Mouse (Mus musculus) embryonic fibroblast, embryonic 13.5 days (primary cell): ENCODE measurements around the gene Wdr18. TPM values are rescaled to one million over a fixed set of nuclear protein-coding genes. Genes with fewer than 3 reads are reported as not detected.

ENCODE experiments used
- H3K27ac ChIP-seq: 2 replicates; pipeline ENCODE4 v1.5.1; 2012; ENCODE audit warnings: low read length, control low read depth, inconsistent platforms; ENCODE audit not compliant: insufficient read depth
- H3K4me1 ChIP-seq: 2 replicates; pipeline ENCODE4 v1.6.1; 2011; ENCODE audit warnings: low read length; ENCODE audit not compliant: control insufficient read depth, insufficient read depth
- H3K4me3 ChIP-seq: 2 replicates; pipeline ENCODE4 v1.5.1; 2011; ENCODE audit warnings: mild to moderate bottlenecking, control low read depth, low read length; ENCODE audit not compliant: insufficient read depth
- CTCF ChIP-seq: IDR thresholded peaks from 2 replicates; pipeline ENCODE4 v1.5.1; 2011; ENCODE audit warnings: mild to moderate bottlenecking, control low read depth, low read length, moderate library complexity, borderline replicate concordance; ENCODE audit not compliant: insufficient read depth
- POLR2A ChIP-seq: IDR thresholded peaks from 2 replicates; pipeline ENCODE4 v1.6.1; 2011; ENCODE audit warnings: low read depth, mild to moderate bottlenecking, control low read depth, low read length, moderate library complexity
- polyA plus RNA-seq: library from polyadenylated mRNA; stranded (reverse); fragments of >200 nt; gene quantifications from 2 replicates; pipeline ENCODE4 v1.2.4, GENCODE M21; 2011; ENCODE audit warnings: low read depth; ENCODE audit not compliant: missing spikeins, insufficient read length

The Wdr18 gene
- polyA plus RNA-seq, 1 experiment, result 29.3 TPM

DNA sequence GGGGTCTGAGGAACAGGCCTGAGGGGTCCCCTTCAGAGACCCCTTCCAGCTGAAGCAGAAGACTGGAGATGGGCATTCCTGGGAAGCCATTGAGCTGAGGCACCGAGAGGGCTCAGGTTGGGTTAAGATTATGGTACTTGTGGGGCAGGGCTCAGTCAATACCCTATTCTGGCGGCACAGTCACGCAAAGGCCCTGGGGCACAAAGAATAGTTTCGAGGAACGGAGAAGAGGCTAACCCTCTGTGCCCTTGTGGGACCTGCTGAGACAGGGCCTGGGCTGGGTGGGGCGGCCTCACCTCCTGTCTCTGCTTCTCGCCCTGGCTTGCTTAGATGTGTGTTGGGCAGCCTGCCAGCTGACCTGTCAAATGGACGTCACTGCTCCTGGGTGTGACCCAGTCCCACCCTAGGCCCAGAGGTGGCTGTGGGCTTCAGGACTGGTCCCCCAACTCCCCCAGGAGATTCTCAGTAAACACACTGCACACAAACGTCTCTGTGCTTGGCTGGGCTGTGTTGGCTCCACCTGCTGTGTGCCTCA lies 26.7 kb upstream of the Wdr18 start:
- peaks cover 17% of the 10 kb centered on the region for H3K4me1 ChIP-seq
- no peak overlapping the region for H3K27ac ChIP-seq
- TF ChIP-seq POLR2A (no peak), CTCF (no peak)
- no peak overlapping the region for H3K4me3 ChIP-seq

DNA sequence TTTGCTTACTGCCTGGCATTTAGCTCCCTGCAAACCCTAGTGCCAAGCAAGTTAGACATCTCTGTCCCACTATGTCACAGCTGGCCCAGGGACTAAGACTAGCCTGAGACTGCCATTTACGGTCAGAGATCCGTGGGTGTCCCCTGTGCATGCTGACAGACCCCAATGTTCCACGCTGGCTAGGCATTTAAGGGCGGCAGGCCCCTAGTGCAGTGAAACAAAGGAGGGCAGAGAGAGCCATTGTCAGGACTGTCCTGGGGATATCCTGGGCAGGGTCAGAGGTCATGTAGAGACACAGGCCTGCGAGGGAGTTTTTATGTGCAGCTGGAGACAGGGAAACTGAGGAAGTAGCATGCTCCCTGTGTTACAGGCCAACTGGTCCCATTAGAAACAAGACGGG lies 26.1 kb upstream of the Wdr18 start:
- H3K4me3 ChIP-seq, result no peak overlapping the region
- peaks cover 17% of the 10 kb centered on the region for H3K4me1 ChIP-seq
- TF ChIP-seq CTCF (no peak), POLR2A (no peak)
- H3K27ac ChIP-seq, result no peak overlapping the region

DNA sequence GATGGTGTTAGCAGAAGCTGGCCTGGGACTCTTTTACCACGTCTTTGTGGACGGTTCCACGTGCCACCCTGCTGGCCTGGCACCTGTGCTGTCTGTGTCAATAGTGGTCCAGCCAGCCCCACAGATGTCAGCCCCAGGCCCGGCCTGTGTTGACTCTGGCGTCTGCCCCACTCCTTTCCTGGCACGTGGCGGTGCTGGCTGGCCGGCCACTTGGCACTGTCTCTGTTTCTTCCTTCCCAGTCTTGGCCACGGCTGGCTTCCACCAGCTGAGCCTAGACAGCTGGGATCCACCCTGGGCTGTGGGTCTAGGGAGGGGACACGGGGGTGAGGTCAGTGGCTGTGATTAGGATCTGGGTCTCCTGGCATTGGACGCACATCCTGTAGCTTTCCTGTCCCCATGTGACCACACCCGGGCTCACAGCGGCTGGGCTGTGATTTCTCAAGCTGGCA lies 25.7 kb upstream of the Wdr18 start:
- TF ChIP-seq POLR2A (no peak), CTCF (no peak)
- Histone ChIP-seq H3K4me3 (no peak overlapping the region), H3K4me1 (peaks cover 17% of the 10 kb centered on the region), H3K27ac (no peak overlapping the region)

DNA sequence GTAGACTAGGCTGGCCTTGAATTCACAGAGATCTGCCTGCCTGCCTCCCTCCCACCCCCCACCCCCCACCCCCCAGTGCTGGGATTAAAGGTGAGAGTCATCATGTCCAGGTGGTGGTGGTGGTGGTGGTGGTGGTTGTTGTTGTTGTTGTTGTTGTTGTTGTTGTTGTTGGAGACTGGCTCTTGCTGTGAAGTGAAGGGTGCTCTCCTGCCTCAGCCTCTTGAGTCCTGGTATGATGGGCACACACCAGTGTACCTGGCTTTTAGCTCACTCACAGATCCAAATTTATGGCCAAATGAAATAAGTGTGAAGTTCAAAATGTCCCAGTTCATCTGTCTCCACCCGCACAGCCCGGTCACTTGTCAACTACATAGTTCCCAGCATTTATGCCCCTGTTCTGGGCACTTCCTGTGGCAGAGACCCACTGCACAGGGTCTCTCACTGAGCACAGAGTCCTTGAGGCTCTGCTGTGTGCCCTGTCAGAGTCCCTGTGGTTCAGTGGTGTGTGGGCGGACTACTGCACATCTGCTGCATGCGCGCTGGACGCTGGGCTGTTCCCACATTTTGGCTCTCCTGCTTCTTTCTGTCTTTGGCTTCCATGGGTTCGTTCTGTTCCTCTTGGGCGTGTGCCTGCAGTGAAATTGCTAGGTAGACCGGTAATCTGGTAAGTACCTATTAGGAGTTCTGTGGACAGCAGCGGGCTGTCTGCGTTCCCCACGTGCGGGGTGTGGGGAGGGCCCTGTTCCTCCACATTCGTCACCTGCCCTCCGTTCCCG lies 25.0 kb upstream of the Wdr18 start:
- Histone ChIP-seq H3K4me1 (peaks cover 17% of the 10 kb centered on the region), H3K27ac (no peak overlapping the region), H3K4me3 (no peak overlapping the region)
- TF ChIP-seq CTCF (no peak), POLR2A (no peak)

DNA sequence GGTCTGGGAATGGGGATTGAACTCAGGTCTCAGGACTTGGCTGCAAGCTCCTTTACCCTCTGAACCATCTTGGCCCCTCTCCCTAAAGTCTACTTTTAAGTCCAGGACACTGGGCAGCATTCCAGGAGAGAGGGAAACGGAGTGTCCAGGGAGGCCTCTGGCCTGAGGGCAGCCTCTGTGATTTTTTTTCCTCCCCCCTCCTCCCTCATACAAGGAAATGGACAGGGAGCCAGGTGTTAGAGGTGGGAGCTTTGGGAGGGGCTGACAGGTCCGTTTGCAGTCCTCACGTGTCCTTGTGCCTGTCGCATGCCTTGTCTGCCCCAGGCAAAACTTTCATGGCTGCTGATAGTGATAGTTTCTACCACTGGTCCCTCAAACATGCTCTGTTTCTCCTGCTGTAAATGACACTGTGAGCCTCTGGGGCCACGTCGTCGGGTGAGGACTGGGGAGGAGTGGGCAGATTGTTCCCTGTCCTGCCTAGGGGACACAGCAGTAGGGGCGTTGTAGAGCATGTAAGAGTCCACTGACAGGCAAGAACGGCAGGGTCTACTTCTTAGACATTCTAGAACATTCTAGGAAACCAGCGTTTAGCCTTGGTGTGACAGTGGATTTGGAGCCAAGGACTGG lies 23.6 kb upstream of the Wdr18 start:
- no peak overlapping the region for H3K4me3 ChIP-seq
- H3K4me1 ChIP-seq, result peaks cover 17% of the 10 kb centered on the region
- TF ChIP-seq POLR2A, result no peak
- no peak for TF ChIP-seq CTCF
- no peak overlapping the region for H3K27ac ChIP-seq

DNA sequence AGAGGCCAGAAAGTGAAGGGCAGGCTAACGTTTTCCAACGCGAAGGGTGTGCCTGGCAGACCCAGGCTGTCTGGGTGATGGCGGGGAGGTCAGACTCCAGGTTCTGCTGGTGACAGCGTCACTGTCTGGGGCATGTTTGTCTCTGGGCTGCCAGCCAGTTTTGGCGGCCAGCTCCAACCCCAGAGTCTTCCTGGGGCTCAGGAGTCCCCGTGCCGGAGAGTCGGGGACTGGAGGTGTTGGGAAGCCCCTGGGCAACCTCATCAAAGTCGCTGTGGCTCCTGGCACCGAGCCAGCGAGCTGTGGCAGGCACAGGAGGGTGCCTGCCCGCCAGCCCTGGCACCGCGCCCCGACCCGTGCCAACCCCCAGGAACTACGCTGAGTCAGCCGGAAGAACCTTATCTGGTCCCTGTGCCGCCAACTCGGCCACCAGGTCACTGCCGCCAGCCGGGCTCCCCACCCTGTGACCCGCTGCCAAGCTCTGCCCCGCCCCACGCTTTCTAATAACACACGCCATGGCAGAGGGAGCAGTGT lies 23.0 kb upstream of the Wdr18 start:
- Histone ChIP-seq H3K4me1 (peaks cover 17% of the 10 kb centered on the region), H3K4me3 (no peak overlapping the region), H3K27ac (no peak overlapping the region)
- TF ChIP-seq CTCF, result no peak
- TF ChIP-seq POLR2A, result no peak

DNA sequence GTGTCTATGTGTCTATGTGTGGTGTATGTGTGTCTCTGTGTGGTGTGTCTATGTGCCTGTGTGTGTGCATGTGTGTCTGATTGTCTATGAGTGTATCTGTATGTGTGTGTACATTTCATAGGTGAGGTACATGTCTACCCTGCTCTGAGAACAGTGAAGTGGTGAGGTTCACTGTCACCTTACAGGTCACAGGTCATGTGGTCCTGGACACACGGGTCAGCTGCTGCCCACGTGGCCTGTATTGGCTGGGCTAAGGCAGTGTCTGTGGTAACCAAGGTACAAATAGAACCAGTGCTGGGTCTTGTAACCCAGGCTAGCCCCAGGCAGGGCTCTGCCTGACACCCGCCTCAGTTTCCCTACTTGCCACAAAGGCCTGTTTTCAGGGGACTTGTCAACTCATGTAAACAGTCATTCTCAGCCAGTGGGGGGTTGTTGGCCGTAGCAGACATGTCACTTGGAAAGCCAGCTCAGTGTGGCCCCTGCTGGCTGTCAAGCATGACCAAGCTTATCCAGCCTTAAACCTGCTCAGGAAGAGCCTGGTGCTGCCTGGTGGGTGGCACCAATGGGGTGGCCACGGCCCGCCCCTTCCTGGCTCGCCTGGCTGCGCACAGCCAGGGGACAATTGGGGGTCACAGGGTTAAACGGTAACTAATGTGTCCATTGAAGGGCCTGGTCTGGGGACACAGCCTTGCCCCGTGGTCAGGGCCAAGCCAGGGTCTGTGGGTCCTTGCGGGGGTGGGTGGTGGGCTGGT lies 22.0 kb upstream of the Wdr18 start:
- TF ChIP-seq POLR2A (no peak), CTCF (no peak)
- H3K27ac ChIP-seq, result no peak overlapping the region
- no peak overlapping the region for H3K4me3 ChIP-seq
- peaks cover 11% of the 10 kb centered on the region; the same call in 1 of the 2 replicates for H3K4me1 ChIP-seq

DNA sequence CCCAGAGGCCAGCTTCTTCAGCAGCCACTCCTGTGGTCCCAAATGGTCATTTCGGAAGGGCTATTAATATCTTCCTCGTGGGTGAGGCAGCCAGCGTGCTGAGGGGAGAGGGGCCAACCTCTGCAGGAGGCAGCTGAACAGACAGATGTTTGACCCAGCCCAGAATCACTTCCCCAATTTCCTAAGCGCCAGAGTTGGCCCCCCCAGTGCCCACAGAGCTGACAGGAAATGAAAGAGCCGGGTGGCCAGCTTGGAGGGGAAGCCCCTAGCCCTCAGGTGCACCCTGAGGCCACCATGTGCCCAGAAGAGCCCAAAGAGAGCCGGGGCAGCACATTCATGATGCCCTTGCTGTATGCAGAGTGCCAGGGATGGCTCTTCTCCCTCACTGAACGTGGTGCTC lies 19.2 kb upstream of the Wdr18 start:
- TF ChIP-seq CTCF, result no peak
- no peak for TF ChIP-seq POLR2A
- peaks cover 8% of the 10 kb centered on the region; the same call in 1 of the 2 replicates for H3K4me1 ChIP-seq
- H3K4me3 ChIP-seq, result no peak overlapping the region
- no peak overlapping the region for H3K27ac ChIP-seq

DNA sequence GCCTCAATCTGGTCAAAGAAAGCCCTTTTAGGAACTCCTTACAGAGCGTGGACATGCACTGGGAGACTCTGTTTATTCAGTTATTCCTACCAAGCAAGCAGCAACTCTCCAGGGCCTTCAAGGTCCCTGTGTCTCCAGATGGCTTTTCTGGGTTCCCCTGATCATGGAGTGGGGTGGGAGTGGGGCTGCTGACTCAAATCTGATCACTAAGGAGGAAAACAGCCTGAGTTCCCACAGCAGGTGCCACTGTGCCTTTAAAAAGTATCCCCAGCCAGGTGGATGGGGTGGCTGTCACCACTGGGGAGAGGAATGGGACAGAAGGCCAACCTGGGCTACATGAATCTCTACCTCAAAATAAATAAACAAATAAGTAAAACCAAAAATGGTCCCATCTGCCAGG lies 17.0 kb upstream of the Wdr18 start:
- H3K4me1 ChIP-seq, result peaks cover 5% of the 10 kb centered on the region; the same call in 1 of the 2 replicates
- no peak overlapping the region for H3K4me3 ChIP-seq
- TF ChIP-seq CTCF (no peak), POLR2A (no peak)
- no peak overlapping the region for H3K27ac ChIP-seq
